9 mouse cellular contexts compared by ENCODE assay signal in genomic region chr14:40789110-40789509, GRCm38 (mm10).
DNase-seq lines count a peak whose midpoint lies in the region; ATAC-seq lines count a peak whose summit lies in the region.
"Had no signal": no experiment of that assay in that cellular context is flagged by ENCODE, and none has a peak within 500 bp of the region (broad histone marks: within the 10 kb centered on the region; RNA-seq: fewer than 3 reads in every experiment).

No protein-coding gene starts in this region.

- 41% methylated on average over 3 of the region's 3 CpGs for WGBS in liver, embryonic 11.5 days
- 32% methylated on average over 3 of the region's 3 CpGs for WGBS in forebrain, embryonic 10.5 days
- WGBS in midbrain, embryonic 12.5 days = 22% methylated on average over 3 of the region's 3 CpGs

- no peaks in the 10 kb centered on the region for H3K27me3 ChIP-seq in liver, embryonic 11.5 days (replicated peaks; ENCODE audit: control insufficient read depth, insufficient read depth, low read length)
- H3K27me3 ChIP-seq in forebrain, embryonic 10.5 days (ENCODE audit: poor library complexity, severe bottlenecking) = no peaks in the 10 kb centered on the region
- no peaks in the 10 kb centered on the region for H3K27me3 ChIP-seq in midbrain, embryonic 12.5 days
- H3K27me3 ChIP-seq: liver, embryonic 13.5 days had no signal

- no peak for ATAC-seq in liver, embryonic 11.5 days (replicated peaks; ENCODE audit: low FRiP score)
- ATAC-seq in midbrain, embryonic 12.5 days (ENCODE audit: low FRiP score, low read depth) = peak; percentile 79

- no peak overlapping the region for H3K27ac ChIP-seq in liver, embryonic 11.5 days (ENCODE audit: low read depth, low read length)
- H3K27ac ChIP-seq in forebrain, embryonic 10.5 days = no peak overlapping the region
- no peak overlapping the region for H3K27ac ChIP-seq in midbrain, embryonic 12.5 days (replicated peaks)
- H3K27ac ChIP-seq: liver, embryonic 13.5 days had no signal

- no peak overlapping the region for H3K4me3 ChIP-seq in liver, embryonic 11.5 days (ENCODE audit: low read depth, low read length)
- H3K4me3 ChIP-seq in forebrain, embryonic 10.5 days = no peak overlapping the region
- no peak overlapping the region for H3K4me3 ChIP-seq in midbrain, embryonic 12.5 days
- H3K4me3 ChIP-seq: liver, embryonic 13.5 days had no signal

- no peak overlapping the region for H3K9ac ChIP-seq in liver, embryonic 11.5 days (ENCODE audit: low read depth, low read length)
- no peak overlapping the region for H3K9ac ChIP-seq in midbrain, embryonic 12.5 days (replicated peaks)
- H3K9ac ChIP-seq: liver, embryonic 13.5 days had no signal

- H3K4me1 ChIP-seq in liver, embryonic 11.5 days (replicated peaks; ENCODE audit: control insufficient read depth, insufficient read depth, low read length) = no peaks in the 10 kb centered on the region
- H3K4me1 ChIP-seq in forebrain, embryonic 10.5 days = no peaks in the 10 kb centered on the region
- no peaks in the 10 kb centered on the region for H3K4me1 ChIP-seq in midbrain, embryonic 12.5 days
- H3K4me1 ChIP-seq: liver, embryonic 13.5 days had no signal

- no peaks in the 10 kb centered on the region for H3K9me3 ChIP-seq in liver, embryonic 11.5 days (ENCODE audit: control insufficient read depth, low read length)
- H3K9me3 ChIP-seq in forebrain, embryonic 10.5 days = no peaks in the 10 kb centered on the region
- no peaks in the 10 kb centered on the region for H3K9me3 ChIP-seq in midbrain, embryonic 12.5 days
- H3K9me3 ChIP-seq: liver, embryonic 13.5 days had no signal

- H3K4me2 ChIP-seq in liver, embryonic 11.5 days = no peak overlapping the region
- no peak overlapping the region for H3K4me2 ChIP-seq in midbrain, embryonic 12.5 days (replicated peaks)
- H3K4me2 ChIP-seq: liver, embryonic 13.5 days had no signal

- peak; percentile 43 for DNase-seq in liver
- DNase-seq in liver, embryonic 11.5 days (ENCODE audit: low spot score) = no peak
- DNase-seq in adrenal gland, adult 18-20 months (ENCODE audit: low spot score in 2 of 2) = peak; percentile 8 to 37
- peak; percentile 28 for DNase-seq in forebrain, embryonic 10.5 days (ENCODE audit: extremely low spot score, low spot score)
- peak; percentile 71 for DNase-seq in kidney, postnatal 10 days
- DNase-seq in thymus, postnatal 36 days = no peak
- DNase-seq in urinary bladder, adult 18-20 months (ENCODE audit: low spot score in 2 of 2) = no peak
- DNase-seq: liver, embryonic 13.5 days had no signal

- no peaks in the 10 kb centered on the region for H3K36me3 ChIP-seq in liver, embryonic 11.5 days (ENCODE audit: control insufficient read depth, insufficient read depth, low read length)
- H3K36me3 ChIP-seq in forebrain, embryonic 10.5 days (replicated peaks) = no peaks in the 10 kb centered on the region
- no peaks in the 10 kb centered on the region for H3K36me3 ChIP-seq in midbrain, embryonic 12.5 days
- H3K36me3 ChIP-seq: liver, embryonic 13.5 days had no signal

Comparison
In these comparisons a context has a peak if more than half of its experiments do, and no peak if none do; other contexts are left out.
1. DNase-seq: peak in liver (single experiment), adrenal gland, adult 18-20 months (2 of 2), forebrain, embryonic 10.5 days (single experiment) and kidney, postnatal 10 days (single experiment); none in liver, embryonic 11.5 days (single experiment), thymus, postnatal 36 days (0 of 2) and urinary bladder, adult 18-20 months (0 of 2).